Mouse (Mus musculus) MEL (cell line): ENCODE results near the gene Magi2.

Experiments
- CHD2 ChIP-seq: IDR thresholded peaks from 2 replicates; pipeline ENCODE4 v1.6.1; 2011; ENCODE audit warnings: low read length, improper control_type of control experiment
- CTCF ChIP-seq, 3 experiments: IDR thresholded peaks in 2 of 3; conservative IDR thresholded peaks in 1 of 3; 2 replicates each; pipeline ENCODE4 v1.5.1; 2011 to 2012; ENCODE audit warnings: low read length in 3 of 3, low read depth in 2 of 3, mild to moderate bottlenecking in 2 of 3, improper control_type of control experiment in 1 of 3, inconsistent platforms in 1 of 3, mixed read lengths in 1 of 3, moderate library complexity in 1 of 3; ENCODE audit not compliant: control insufficient read depth in 1 of 3, insufficient read depth in 1 of 3, poor library complexity in 1 of 3, severe bottlenecking in 1 of 3
- ETS1 ChIP-seq: IDR thresholded peaks from 2 replicates; pipeline ENCODE4 v1.6.1; 2012; ENCODE audit warnings: low read depth, mild to moderate bottlenecking, inconsistent platforms, low read length, improper control_type of control experiment, moderate library complexity
- GABPA ChIP-seq: IDR thresholded peaks from 2 replicates; pipeline ENCODE4 v1.6.1; 2012; ENCODE audit warnings: low read depth, mild to moderate bottlenecking, inconsistent platforms, low read length, improper control_type of control experiment, moderate library complexity
- MAFK ChIP-seq: IDR thresholded peaks from 2 replicates; pipeline ENCODE4 v1.6.1; 2011; ENCODE audit warnings: low read depth, mild to moderate bottlenecking, low read length, improper control_type of control experiment, borderline replicate concordance
- MAX ChIP-seq: IDR thresholded peaks from 2 replicates; pipeline ENCODE4 v1.6.1; 2011; ENCODE audit warnings: low read length, improper control_type of control experiment
- MXI1 ChIP-seq: IDR thresholded peaks from 2 replicates; pipeline ENCODE4 v1.6.1; 2011; ENCODE audit warnings: mild to moderate bottlenecking, low read depth, low read length, improper control_type of control experiment
- NRF1 ChIP-seq: IDR thresholded peaks from 2 replicates; pipeline ENCODE4 v1.6.1; 2014; ENCODE audit warnings: low read depth, mild to moderate bottlenecking, inconsistent platforms, low read length, improper control_type of control experiment, moderate library complexity; ENCODE audit not compliant: poor library complexity, insufficient read depth, severe bottlenecking
- POLR2A ChIP-seq, 2 experiments: IDR thresholded peaks; 2 replicates each; pipeline ENCODE4 v1.6.1; 2011 to 2012; ENCODE audit warnings: low read length in 2 of 2, mild to moderate bottlenecking in 2 of 2, control low read depth in 1 of 2, improper control_type of control experiment in 1 of 2, low read depth in 1 of 2, moderate library complexity in 1 of 2; ENCODE audit not compliant: control insufficient read depth in 1 of 2, insufficient read depth in 1 of 2, poor library complexity in 1 of 2
- TAL1 ChIP-seq: IDR thresholded peaks from 2 replicates; pipeline ENCODE4 v1.6.1; 2012; ENCODE audit warnings: mild to moderate bottlenecking, inconsistent platforms, low read length, moderate library complexity, mixed read lengths
- ZC3H11A ChIP-seq: IDR thresholded peaks from 2 replicates; pipeline ENCODE4 v1.6.1; 2012; ENCODE audit warnings: low read depth, mild to moderate bottlenecking, inconsistent platforms, low read length, improper control_type of control experiment
- ZMIZ1 ChIP-seq: IDR thresholded peaks from 2 replicates; pipeline ENCODE4 v1.6.1; 2012; ENCODE audit warnings: low read depth, mild to moderate bottlenecking, inconsistent platforms, low read length, improper control_type of control experiment, moderate library complexity
- ZNF384 ChIP-seq: IDR thresholded peaks from 2 replicates; pipeline ENCODE4 v1.6.1; 2012; ENCODE audit warnings: low read depth, mild to moderate bottlenecking, inconsistent platforms, low read length, improper control_type of control experiment

- TF ChIP-seq NRF1: no peak
- TF ChIP-seq GABPA: no peak
- no peak for TF ChIP-seq MXI1
- no peak for TF ChIP-seq MAX
- TF ChIP-seq ZMIZ1: no peak
- no peak for TF ChIP-seq ETS1
- no peak for TF ChIP-seq POLR2A (IDR thresholded peaks at IDR 0.05; ENCODE audit: control insufficient read depth in 1 of 2, insufficient read depth in 1 of 2, low read depth in 1 of 2, low read length in 2 of 2, poor library complexity in 1 of 2)
- no peak for TF ChIP-seq CTCF (IDR thresholded peaks at IDR 0.05 in 2 of 3, conservative IDR thresholded peaks at IDR 0.05 in 1 of 3; ENCODE audit: control insufficient read depth in 1 of 3, insufficient read depth in 1 of 3, low read depth in 2 of 3, low read length in 3 of 3, poor library complexity in 1 of 3, severe bottlenecking in 1 of 3)
- TF ChIP-seq MAFK: no peak
- no peak for TF ChIP-seq CHD2
- TF ChIP-seq TAL1: no peak
- no peak for TF ChIP-seq ZC3H11A
- TF ChIP-seq ZNF384: no peak
Measured at GRCm38 (mm10) chr5:19901625-19902024, 674.8 kb downstream of the Magi2 start.
